Mouse (Mus musculus): ENCODE measurements around the gene Gm21915.

The Gm21915 gene

GRCm38 (mm10) chr9:40717182-40717874, 46.9 kb downstream of the Gm21915 start:
- DNase-seq (ENCODE audit: low read depth, low spot score), result peak; percentile 55

- DNase-seq (ENCODE audit: low read depth, low spot score), result no peak
These were observed 47.4 kb downstream of the Gm21915 start for GRCm38 (mm10) chr9:40717875-40718185.
